Mouse (Mus musculus) heart, embryonic 11.5 days (tissue): ENCODE measurements around the gene Prss27. TPM values are rescaled to one million over a fixed set of nuclear protein-coding genes. Genes with fewer than 3 reads are reported as not detected.
A peak's percentile ranks its signal among the peaks of the same experiment; 100 is the strongest.

Experiments
- ATAC-seq: fragments of 200-750 bp; cut with Nextera tagmentation; replicated peaks from 2 replicates; pipeline ENCODE4 v1.8.0; 2017; ENCODE audit warnings: moderate library complexity; ENCODE audit not compliant: insufficient number of reproducible peaks, low FRiP score, low TSS enrichment
- H3K27ac ChIP-seq: fragments of 300-500 bp; sonication (generic); 2 replicates; pipeline ENCODE4 v1.5.1; 2014; ENCODE audit warnings: mild to moderate bottlenecking, low read depth, low read length
- H3K27me3 ChIP-seq: fragments of 300-500 bp; sonication (generic); 2 replicates; pipeline ENCODE4 v1.6.1; 2014; ENCODE audit warnings: mild to moderate bottlenecking, low read length, mixed read lengths; ENCODE audit not compliant: control insufficient read depth, insufficient read depth
- H3K36me3 ChIP-seq: fragments of 300-500 bp; sonication (generic); 2 replicates; pipeline ENCODE4 v1.6.1; 2014; ENCODE audit warnings: mild to moderate bottlenecking, low read length, moderate library complexity, mixed read lengths; ENCODE audit not compliant: control insufficient read depth, insufficient read depth
- H3K4me1 ChIP-seq: fragments of 300-500 bp; sonication (generic); 2 replicates; pipeline ENCODE4 v1.6.1; 2014; ENCODE audit warnings: low read length; ENCODE audit not compliant: control insufficient read depth, insufficient read depth
- H3K4me2 ChIP-seq: fragments of 300-500 bp; sonication (generic); 2 replicates; pipeline ENCODE4 v1.6.1; 2014; ENCODE audit warnings: mild to moderate bottlenecking, moderate library complexity
- H3K4me3 ChIP-seq: fragments of 300-500 bp; sonication (generic); 2 replicates; pipeline ENCODE4 v1.5.1; 2014; ENCODE audit warnings: low read depth, low read length
- H3K9ac ChIP-seq: fragments of 300-500 bp; sonication (generic); 2 replicates; pipeline ENCODE4 v1.6.1; 2014; ENCODE audit warnings: mild to moderate bottlenecking, low read depth, low read length, moderate library complexity
- H3K9me3 ChIP-seq: fragments of 300-500 bp; sonication (generic); replicated peaks from 2 replicates; pipeline ENCODE4 v1.6.1; 2016; ENCODE audit warnings: low read length; ENCODE audit not compliant: control insufficient read depth
- WGBS: fragments of 180-500 bp; shearing (Covaris S2); extraction: QIAGEN DNeasy Blood & Tissue Kit; methylation state at CpG from one replicate; pipeline ENCODE4 v1.1.7; 2014; ENCODE audit not compliant: insufficient replicate concordance; 5-methylcytosine and 5-hydroxymethylcytosine counted together
- polyA plus RNA-seq: library from polyadenylated mRNA; unstranded; fragments of >200 nt; fragmentation: Nextera tagmentation; extraction: Ambion mirVana; gene quantifications from 2 replicates; pipeline ENCODE4 v1.2.1, GENCODE M21; 2014

Prss27 gene
- polyA plus RNA-seq, 1 experiment from 2014 or later, result 0.37 TPM

- Histone ChIP-seq H3K27me3 (no peaks in the 10 kb centered on the region), H3K9me3 (no peaks in the 10 kb centered on the region), H3K4me3 (no peak overlapping the region), H3K36me3 (peaks cover 10% of the 10 kb centered on the region), H3K9ac (no peak overlapping the region), H3K4me2 (no peak overlapping the region), H3K27ac (no peak overlapping the region), H3K4me1 (no peaks in the 10 kb centered on the region)
- 78% methylated on average over 10 of the region's 10 CpGs for WGBS
- no peak for ATAC-seq
These were observed 7.7 kb downstream of the Prss27 start for GRCm38 (mm10) chr17:24045608-24046007.

DNA sequence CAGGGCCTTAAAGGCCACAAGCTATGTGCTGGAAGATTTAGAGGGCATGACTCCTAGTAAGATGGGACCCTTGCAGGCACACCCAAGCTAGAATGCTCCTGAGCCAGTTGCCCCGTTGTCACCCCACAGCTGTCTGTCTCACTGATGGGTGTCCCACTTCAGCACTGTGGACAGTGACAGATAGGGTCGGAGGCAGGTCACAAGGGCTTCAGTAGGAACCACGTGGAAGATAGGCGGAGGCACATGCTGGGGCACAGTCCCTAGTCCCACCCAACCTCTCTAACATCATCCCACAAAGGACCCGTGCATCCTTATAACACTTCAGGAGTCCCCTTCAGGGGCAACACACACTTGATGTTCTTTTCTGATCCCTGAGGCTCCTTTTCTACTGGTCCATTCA is 8.1 kb downstream of the Prss27 start:
- no peak overlapping the region for H3K9ac ChIP-seq
- ATAC-seq, result no peak

GRCm38 (mm10) chr17:24048053-24048452 is 10.1 kb downstream of the Prss27 start:
- Histone ChIP-seq H3K36me3 (peaks cover 14% of the 10 kb centered on the region), H3K9me3 (no peaks in the 10 kb centered on the region), H3K9ac (no peak overlapping the region), H3K4me1 (no peaks in the 10 kb centered on the region), H3K4me2 (no peak overlapping the region), H3K27ac (no peak overlapping the region), H3K27me3 (no peaks in the 10 kb centered on the region), H3K4me3 (no peak overlapping the region)
- ATAC-seq, result no peak
- 83% methylated on average over 5 of the region's 5 CpGs for WGBS

More for the DNA sequence above, 8.1 kb downstream of the Prss27 start:
- no peak overlapping the region for H3K4me2 ChIP-seq
- 33% methylated on average over 5 of the region's 5 CpGs for WGBS
- no peak overlapping the region for H3K27ac ChIP-seq
- no peak overlapping the region for H3K4me3 ChIP-seq
- H3K4me1 ChIP-seq, result no peaks in the 10 kb centered on the region
- no peaks in the 10 kb centered on the region for H3K9me3 ChIP-seq
- peaks cover 14% of the 10 kb centered on the region for H3K36me3 ChIP-seq
- no peaks in the 10 kb centered on the region for H3K27me3 ChIP-seq

DNA sequence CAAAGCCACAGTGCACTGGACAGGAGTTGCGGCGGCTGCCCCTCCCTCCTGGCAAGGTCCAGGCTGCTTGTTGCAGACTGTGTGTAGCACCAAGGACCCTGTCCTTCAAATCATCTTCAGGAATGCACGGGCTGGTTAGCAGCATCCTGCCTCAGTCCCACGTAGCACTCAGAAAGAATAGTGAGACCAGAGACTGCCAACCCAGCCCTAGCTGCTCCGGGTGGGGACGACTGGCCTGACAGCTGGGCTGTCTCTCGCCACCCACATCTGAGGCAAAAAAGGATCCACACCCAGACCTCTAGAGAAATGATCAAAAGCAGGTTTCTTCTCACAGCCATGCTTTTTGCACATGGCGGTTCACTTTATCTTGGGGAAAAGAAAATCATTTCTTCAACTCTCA is 11.1 kb downstream of the Prss27 start:
- Histone ChIP-seq H3K4me2 (no peak overlapping the region), H3K9ac (no peak overlapping the region), H3K9me3 (no peaks in the 10 kb centered on the region), H3K36me3 (peaks cover 20% of the 10 kb centered on the region), H3K27me3 (no peaks in the 10 kb centered on the region), H3K27ac (no peak overlapping the region), H3K4me1 (no peaks in the 10 kb centered on the region), H3K4me3 (no peak overlapping the region)
- WGBS, result 85% methylated on average over 8 of the region's 8 CpGs
- ATAC-seq, result no peak

GRCm38 (mm10) chr17:24056636-24057625 is 19.0 kb downstream of the Prss27 start:
- ATAC-seq, result no peak
- H3K27ac ChIP-seq, result no peak overlapping the region
- WGBS, result 91% methylated on average over 14 of the region's 14 CpGs
- H3K36me3 ChIP-seq, result peaks cover 33% of the 10 kb centered on the region
- H3K4me2 ChIP-seq, result no peak overlapping the region
- H3K9ac ChIP-seq, result no peak overlapping the region
- no peak overlapping the region for H3K4me3 ChIP-seq
- H3K4me1 ChIP-seq, result 0 out of 2 replicates have a peak, but pooled peaks cover 2% of the 10 kb centered on the region
- no peaks in the 10 kb centered on the region for H3K27me3 ChIP-seq
- no peaks in the 10 kb centered on the region for H3K9me3 ChIP-seq

DNA sequence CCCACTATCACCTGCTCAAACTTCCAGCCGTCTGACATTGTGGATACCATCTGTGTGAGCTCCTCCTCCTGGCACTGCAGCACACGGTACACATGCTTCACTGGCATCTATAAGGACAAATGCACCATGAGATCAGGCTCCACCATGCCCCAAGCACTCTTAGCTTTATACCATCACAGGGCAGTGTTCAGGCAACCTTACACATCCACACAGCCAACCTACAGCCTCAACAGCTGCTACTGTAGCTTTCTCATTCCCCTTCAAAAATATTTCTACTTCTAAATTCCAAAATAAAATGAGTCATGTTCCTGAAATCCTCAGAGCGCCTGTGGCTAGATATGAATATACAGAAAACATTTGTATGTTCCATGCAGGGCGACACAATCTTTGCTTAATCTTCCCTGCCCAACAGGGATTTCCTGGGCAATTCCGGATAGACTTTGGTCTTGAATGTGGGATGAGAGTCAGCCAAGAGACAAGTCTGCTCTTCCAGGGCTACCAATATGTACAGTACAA is 19.8 kb downstream of the Prss27 start:
- 92% methylated on average over 5 of the region's 5 CpGs for WGBS
- H3K4me1 ChIP-seq, result peaks cover 2% of the 10 kb centered on the region; the same call in 1 of the 2 replicates
- no peak overlapping the region for H3K4me3 ChIP-seq
- H3K36me3 ChIP-seq, result peaks cover 33% of the 10 kb centered on the region
- H3K27me3 ChIP-seq, result no peaks in the 10 kb centered on the region
- ATAC-seq, result no peak
- H3K9ac ChIP-seq, result no peak overlapping the region
- H3K9me3 ChIP-seq, result no peaks in the 10 kb centered on the region
- H3K27ac ChIP-seq, result no peak overlapping the region
- no peak overlapping the region for H3K4me2 ChIP-seq

DNA sequence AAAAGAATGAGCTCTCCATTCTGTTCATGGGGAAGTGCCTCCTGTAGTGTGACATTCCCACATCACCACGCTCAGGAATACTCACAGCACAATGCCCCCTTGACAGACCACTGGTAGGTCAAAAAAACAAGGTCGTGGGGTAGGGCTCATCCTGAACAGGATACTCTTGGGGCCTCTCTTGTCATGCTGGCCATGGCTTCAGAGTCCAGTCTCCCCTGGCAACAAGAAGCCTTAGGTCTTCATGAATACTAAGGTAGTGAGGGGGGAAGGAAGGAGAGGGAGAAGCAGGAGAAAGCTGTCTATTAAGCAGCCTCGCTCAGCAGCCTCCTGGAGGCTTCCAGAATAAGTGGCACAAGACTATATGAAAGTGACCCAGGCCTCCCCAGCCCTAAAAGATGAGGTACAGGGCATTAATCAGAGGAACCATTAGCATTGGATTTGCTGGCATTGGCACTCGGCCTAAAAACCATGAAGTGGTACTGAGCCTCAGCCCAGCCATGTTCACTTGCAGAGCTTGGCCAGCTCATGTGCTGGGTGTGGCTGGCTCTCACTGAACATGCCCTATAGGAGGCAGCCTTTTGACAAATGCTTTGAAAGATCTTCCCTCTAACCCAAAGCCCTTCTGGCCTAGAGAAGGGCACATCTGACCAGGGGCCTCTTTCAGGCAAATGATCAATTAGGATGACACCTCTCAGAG is 24.7 kb downstream of the Prss27 start:
- Histone ChIP-seq H3K36me3 (peaks cover 7% of the 10 kb centered on the region; the same call in 1 of the 2 replicates), H3K4me2 (no peak overlapping the region), H3K4me3 (no peak overlapping the region), H3K4me1 (peaks cover 2% of the 10 kb centered on the region; the same call in 1 of the 2 replicates), H3K9ac (0 out of 2 replicates have a peak overlapping the region, but pooled peaks have one; percentile 28), H3K9me3 (no peaks in the 10 kb centered on the region), H3K27me3 (no peaks in the 10 kb centered on the region), H3K27ac (no peak overlapping the region)
- WGBS, result 77% methylated on average over 4 of the region's 4 CpGs
- no peak for ATAC-seq

GRCm38 (mm10) chr17:24068271-24068670 is 30.3 kb downstream of the Prss27 start:
- Histone ChIP-seq H3K36me3 (peaks cover 6% of the 10 kb centered on the region; the same call in 1 of the 2 replicates), H3K9ac (no peak overlapping the region), H3K4me3 (no peak overlapping the region), H3K9me3 (no peaks in the 10 kb centered on the region), H3K4me2 (no peak overlapping the region), H3K4me1 (peaks cover 4% of the 10 kb centered on the region), H3K27ac (no peak overlapping the region), H3K27me3 (no peaks in the 10 kb centered on the region)
- 86% methylated on average over 5 of the region's 5 CpGs for WGBS
- ATAC-seq, result no peak
